ENCODE assay signal across 26 mouse cellular contexts in genomic region chr13:46526645-46527044, GRCm38 (mm10). TPM values are rescaled to one million over a fixed set of nuclear protein-coding genes. Genes with fewer than 3 reads are reported as not detected.
"Had no signal": no experiment of that assay in that cellular context is flagged by ENCODE, and none has a peak within 500 bp of the region (broad histone marks: within the 10 kb centered on the region; RNA-seq: fewer than 3 reads in every experiment).

No protein-coding gene starts in this region.

- H3K36me3 ChIP-seq: hindbrain, embryonic 10.5 days; hindbrain, embryonic 12.5 days; intestine, embryonic 15.5 days; limb, embryonic 13.5 days; limb, embryonic 15.5 days; liver, embryonic 12.5 days had no signal

- H3K4me1 ChIP-seq: intestine, embryonic 15.5 days; limb, embryonic 13.5 days; limb, embryonic 15.5 days; liver, embryonic 12.5 days had no signal

- H3K27me3 ChIP-seq: heart, embryonic 13.5 days; heart, embryonic 15.5 days; hindbrain, embryonic 12.5 days; intestine, embryonic 15.5 days; limb, embryonic 13.5 days; limb, embryonic 15.5 days; liver, embryonic 12.5 days had no signal

- H3K4me3 ChIP-seq: heart, embryonic 13.5 days; heart, embryonic 15.5 days; hindbrain, embryonic 10.5 days; hindbrain, embryonic 12.5 days; intestine, embryonic 15.5 days; limb, embryonic 13.5 days; limb, embryonic 15.5 days; liver, embryonic 12.5 days had no signal

- ATAC-seq: hindbrain, embryonic 16.5 days; inflammation-experienced regulatory T-cells, adult 6 months; intestine, embryonic 15.5 days; intestine, postnatal 0 days; liver, embryonic 12.5 days had no signal

- H3K4me2 ChIP-seq: heart, embryonic 11.5 days; heart, embryonic 13.5 days; heart, embryonic 15.5 days; hindbrain, embryonic 12.5 days; hindbrain, embryonic 14.5 days; intestine, embryonic 15.5 days; limb, embryonic 13.5 days; limb, embryonic 15.5 days; liver, embryonic 12.5 days had no signal

- DNase-seq: gastrocnemius, postnatal 10 days; heart, postnatal 14 days; heart, postnatal 36 days; kidney, adult 18-20 months; kidney, adult 8-10 months; kidney, postnatal 14 days; kidney, postnatal 36 days; layer of hippocampus, adult 9-11 months; layer of hippocampus, postnatal 36 days; left cerebral cortex, postnatal 4 days had no signal

- H3K27ac ChIP-seq: heart, embryonic 13.5 days; hindbrain, embryonic 10.5 days; hindbrain, embryonic 12.5 days; hindbrain, embryonic 14.5 days; intestine, embryonic 15.5 days; kidney, postnatal 0 days; limb, embryonic 13.5 days; limb, embryonic 15.5 days; liver, embryonic 12.5 days; liver, embryonic 14.5 days had no signal

- H3K9me3 ChIP-seq: heart, embryonic 13.5 days; heart, embryonic 15.5 days; hindbrain, embryonic 10.5 days; hindbrain, embryonic 12.5 days; intestine, embryonic 15.5 days; limb, embryonic 13.5 days; limb, embryonic 15.5 days; liver, embryonic 12.5 days had no signal

- H3K9ac ChIP-seq: heart, embryonic 13.5 days; heart, embryonic 15.5 days; hindbrain, embryonic 12.5 days; hindbrain, embryonic 14.5 days; intestine, embryonic 15.5 days; limb, embryonic 13.5 days; limb, embryonic 15.5 days; liver, embryonic 12.5 days; liver, embryonic 14.5 days had no signal

RNA-seq across cellular contexts. Expression of gene Cap2, which starts 25.0 kb away (rescaled TPM):
- polyA plus RNA-seq: liver, adult 2 months had no signal
